Mouse (Mus musculus) urinary bladder, postnatal 4 days (tissue): ENCODE measurements around the gene Ptpn22.

ENCODE experiments used
- DNase-seq, 2 experiments: peaks; one replicate each; pipeline ENCODE4 v3.0.0; 2021 to 2022; ENCODE audit warnings: low spot score in 2 of 2

Gene Ptpn22

GRCm38 (mm10) chr3:103920094-103920493, 60.5 kb downstream of the Ptpn22 start:
- DNase-seq, result no peak

DNA sequence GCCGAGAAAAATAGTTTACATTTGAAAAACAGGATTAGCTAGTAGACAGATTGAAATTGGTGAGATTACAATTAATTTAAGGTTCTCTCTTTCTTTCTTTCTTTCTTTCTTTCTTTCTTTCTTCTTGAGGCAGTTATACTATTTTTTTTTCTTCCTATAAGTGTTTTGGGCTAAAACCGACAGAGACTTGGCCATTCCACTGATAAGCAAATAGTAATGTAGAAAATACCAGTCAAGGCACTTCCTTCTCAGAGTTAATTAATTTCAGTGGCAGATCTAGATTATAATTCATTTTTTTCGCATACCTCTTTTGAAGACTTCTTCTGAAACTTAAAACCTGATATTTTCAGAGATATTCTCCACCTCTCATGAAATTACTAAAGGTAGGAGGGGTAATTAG, 65.7 kb downstream of the Ptpn22 start:
- DNase-seq, result no peak

GRCm38 (mm10) chr3:103927511-103927910, 67.9 kb downstream of the Ptpn22 start:
- no peak for DNase-seq

DNA sequence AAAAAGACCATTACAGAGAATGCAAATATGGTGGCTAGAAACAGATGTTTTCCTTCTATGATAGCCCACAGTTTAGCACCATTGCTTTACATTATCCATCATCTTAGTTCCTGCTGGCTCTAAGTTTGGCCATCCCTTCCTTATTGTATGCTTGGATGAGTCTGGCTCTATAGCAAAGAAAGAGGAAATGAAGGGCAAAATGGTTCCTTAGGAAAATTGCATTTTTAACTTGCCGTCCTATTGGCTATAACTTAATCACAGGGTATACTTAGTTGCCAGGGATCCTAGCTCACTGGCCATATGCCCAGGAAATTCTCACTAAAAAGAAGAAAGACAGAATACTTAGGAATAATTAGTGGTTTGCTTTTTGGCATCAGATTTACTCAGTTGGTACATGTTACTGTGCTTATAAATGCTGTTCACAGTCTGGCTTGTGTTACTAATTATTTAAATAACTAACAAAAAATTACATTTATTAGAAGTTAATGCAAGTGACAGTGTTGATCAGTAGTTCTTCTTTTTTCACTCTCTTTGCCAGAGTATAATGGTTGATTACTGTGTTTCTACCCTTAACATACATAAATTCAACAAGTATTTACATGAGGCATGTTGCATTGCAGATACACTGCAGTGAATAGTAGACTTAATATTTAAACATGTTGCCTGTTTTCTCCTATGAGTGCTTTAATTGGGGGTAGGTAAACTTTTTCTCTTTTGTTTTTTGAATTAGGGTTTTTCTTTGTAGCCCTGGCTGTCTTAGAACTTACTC, 85.4 kb downstream of the Ptpn22 start:
- DNase-seq, result no peak

DNA sequence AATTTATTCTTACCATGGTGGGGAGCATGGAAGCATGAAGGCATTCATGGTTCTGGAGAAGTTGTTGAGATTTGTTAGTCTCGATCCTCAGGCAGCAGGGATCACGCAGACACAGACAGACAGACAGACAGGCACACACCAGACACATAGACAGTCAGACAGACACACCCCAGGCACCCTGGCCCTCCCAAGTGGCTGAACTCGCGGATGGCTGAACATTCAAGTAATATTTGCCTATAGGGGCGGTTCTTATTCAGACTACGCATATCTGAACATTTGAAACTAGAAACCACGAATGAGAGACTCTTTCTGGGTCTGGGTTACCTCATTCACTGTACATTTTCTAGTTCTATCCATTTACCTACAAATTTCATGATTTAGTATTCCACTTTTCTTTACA, 89.1 kb downstream of the Ptpn22 start:
- no peak for DNase-seq

- no peak for DNase-seq
These were observed 101.0 kb downstream of the Ptpn22 start for GRCm38 (mm10) chr3:103960622-103961021.
